Mouse (Mus musculus): ENCODE data around the gene Got2.

DNA sequence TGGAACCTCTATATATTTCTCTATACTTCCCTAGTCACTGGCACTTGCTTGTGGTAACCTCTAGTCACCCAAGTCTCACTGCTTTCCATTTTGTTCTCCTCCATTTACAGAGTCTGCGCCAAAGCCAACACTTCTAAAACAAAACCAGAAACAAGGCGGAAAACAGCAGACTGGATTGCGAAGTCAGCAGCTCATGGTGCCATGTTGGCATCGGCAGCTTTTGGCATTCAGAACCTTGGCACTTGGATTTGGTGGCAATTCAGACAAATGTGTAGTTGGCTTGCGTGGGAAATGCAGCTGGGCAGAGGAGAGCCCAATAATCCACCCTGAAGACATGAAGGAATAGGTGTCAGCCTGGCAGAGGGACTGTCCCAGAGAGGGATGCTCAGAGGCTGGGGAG, 44.5 kb upstream of the Got2 start:
- TF ChIP-seq CTCF (IDR thresholded peaks at IDR 0.05; ENCODE audit: borderline replicate concordance, extremely low read depth, insufficient read depth, insufficient read length) (no peak), POLR2A (IDR thresholded peaks at IDR 0.05; ENCODE audit: borderline replicate concordance, extremely low read depth, insufficient read depth, insufficient read length, poor library complexity, severe bottlenecking) (no peak)

Measured in brain, embryonic 14.5 days (tissue).